Mouse (Mus musculus) lung, adult 18-20 months (tissue): ENCODE results near the gene Ptov1.

Experiments used
- DNase-seq, 2 experiments: peaks; one replicate each; pipeline ENCODE4 v3.0.0; 2022; ENCODE audit warnings: mixed read lengths in 2 of 2

Ptov1 gene

DNA sequence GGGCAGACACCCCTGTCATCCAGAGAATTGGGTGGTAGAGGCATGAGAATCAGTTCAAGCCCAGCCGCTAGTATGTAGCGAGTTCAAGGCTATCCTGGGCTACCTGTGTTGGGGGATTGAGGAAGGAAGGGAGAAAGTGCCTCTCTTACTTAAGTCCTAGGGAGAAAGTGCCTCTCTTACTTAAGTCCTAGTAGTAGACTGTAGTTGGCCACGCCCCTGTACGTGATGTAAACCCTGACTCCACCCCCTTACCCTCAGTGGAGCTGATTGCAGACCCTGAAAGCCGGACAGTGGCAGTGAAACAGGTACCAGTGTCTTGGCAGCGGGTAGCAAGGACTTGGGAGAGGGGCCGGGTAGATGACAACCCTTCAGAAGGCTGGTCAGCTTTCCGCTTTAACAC lies 11.7 kb downstream of the Ptov1 start:
- peak; percentile 59 to 63 for DNase-seq

DNA sequence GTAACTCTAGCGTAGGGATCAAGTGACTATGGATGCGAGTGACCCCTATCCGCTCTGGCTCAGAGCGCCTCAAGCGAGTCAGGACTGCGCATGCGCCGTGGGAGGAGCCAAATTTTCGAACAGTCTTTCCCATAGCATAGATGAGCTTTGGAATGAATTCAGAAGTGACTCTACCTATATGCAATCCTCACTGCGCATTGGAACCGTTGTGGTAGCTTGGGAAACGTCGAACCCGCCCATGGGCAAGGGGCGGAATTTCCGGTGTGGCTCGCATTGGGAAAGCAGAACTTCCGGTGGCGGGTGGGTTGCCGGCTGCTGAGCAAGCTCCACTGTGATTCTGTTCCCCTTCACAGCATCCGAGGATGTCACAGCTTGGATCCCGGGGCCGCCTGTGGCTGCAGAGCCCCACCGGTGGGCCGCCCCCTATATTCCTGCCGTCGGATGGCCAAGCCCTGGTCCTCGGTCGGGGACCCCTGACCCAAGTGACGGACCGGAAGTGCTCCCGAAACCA lies 12.5 kb downstream of the Ptov1 start, which contains the start of gene Pnkp:
TSS of gene Pnkp (plus strand) at position 98 of the 511 bp plus-strand sequence.
- DNase-seq, result peak; percentile 86 to 89

- DNase-seq, result no peak
These were observed 13.2 kb downstream of the Ptov1 start for GRCm38 (mm10) chr7:44856265-44856916.

DNA sequence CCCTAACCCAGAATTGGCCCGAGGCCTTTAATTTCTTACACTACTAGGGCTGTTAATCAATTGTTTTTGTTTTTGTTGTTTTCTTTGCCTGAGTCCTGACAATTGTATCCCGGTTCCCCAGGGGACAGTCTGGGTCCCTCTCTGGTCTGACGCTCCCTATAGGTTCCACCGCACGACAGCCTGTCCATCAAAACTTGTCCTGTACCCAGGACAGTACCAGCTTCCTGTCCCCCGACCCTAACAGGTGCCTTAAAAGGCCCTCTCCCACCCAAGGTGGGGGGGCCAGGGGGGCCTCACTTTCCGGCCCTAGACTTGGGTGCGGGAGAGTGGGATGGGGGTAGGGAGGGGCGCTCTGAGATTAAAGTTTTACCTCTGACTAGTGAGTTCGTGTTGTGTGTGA lies 14.6 kb downstream of the Ptov1 start:
- DNase-seq, result no peak

- DNase-seq, result peak; percentile 91 to 93
These were observed 15.1 kb downstream of the Ptov1 start for GRCm38 (mm10) chr7:44854356-44855031.

GRCm38 (mm10) chr7:44853596-44854355 lies 15.8 kb downstream of the Ptov1 start:
- no peak for DNase-seq

GRCm38 (mm10) chr7:44853065-44853464 lies 16.5 kb downstream of the Ptov1 start:
- DNase-seq, result no peak

DNA sequence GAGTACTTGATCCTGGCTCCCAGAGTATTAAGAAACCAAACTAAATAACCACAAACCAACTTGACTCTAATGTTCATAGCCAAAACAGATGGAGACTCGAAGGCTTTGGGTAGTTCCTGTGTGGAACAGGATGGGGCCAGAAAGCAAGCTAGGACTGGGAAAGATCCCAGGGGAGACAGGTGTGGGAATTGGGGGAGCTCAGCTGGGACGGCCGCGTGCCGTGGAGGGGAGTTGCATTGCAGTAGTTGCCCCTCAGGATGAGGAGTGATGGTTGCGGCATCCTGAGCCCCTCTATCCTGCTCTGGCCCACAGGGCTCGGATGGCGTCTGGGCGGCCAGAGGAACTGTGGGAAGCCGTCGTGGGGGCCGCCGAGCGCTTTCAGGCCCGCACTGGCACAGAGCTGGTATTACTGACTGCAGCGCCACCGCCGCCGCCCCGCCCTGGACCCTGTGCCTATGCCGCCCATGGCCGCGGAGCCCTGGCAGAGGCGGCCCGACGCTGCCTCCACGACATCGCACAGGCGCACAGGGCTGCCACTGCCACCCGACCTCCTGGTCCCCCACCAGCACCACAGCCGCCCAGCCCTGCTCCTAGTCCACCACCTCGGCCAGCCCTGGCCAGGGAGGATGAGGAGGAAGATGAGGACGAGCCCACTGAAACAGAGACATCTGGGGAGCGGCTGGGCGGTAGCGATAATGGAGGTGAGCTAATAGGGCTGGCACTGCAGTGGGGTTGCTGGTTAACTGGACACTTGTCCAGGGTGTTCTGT lies 17.1 kb downstream of the Ptov1 start:
- DNase-seq, result no peak

- DNase-seq, result no peak
These were observed 17.9 kb downstream of the Ptov1 start for GRCm38 (mm10) chr7:44851625-44852234.

- no peak for DNase-seq
These were observed 18.6 kb downstream of the Ptov1 start for GRCm38 (mm10) chr7:44850789-44851624.

- DNase-seq, result peak; percentile 72 to 78
These were observed 19.4 kb downstream of the Ptov1 start for GRCm38 (mm10) chr7:44850146-44850545.

GRCm38 (mm10) chr7:44849416-44850111 lies 20.0 kb downstream of the Ptov1 start:
- peak; percentile 93 to 94 for DNase-seq

GRCm38 (mm10) chr7:44848561-44849415 lies 20.8 kb downstream of the Ptov1 start, which contains the start of the genes Akt1s1 and Tbc1d17:
Akt1s1 (plus strand) TSS chr7:44848991.
Tbc1d17 (minus strand) TSS chr7:44849079.
- DNase-seq, result peak; percentile 100

- no peak for DNase-seq
These were observed 21.8 kb downstream of the Ptov1 start for GRCm38 (mm10) chr7:44847772-44848171.

DNA sequence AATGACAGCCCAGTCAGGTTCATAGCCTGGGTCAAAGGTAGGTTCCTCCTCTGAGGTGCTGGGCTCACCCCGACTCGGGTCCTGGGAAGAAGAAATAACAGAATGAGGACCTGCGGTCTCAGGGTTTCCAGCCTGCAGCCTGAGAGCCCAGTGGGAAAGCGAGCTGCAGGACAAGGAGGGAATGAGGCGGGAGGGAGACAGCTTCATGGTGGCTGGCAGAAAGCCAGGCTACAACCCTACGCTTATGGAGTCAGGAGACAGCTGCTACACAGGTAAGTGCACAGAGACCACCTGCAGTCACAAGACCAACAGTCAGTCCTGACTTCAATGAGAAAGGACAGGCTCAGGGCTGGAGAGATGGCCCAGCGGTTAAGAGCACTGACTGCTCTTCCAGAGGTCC lies 22.8 kb downstream of the Ptov1 start:
- no peak for DNase-seq

DNA sequence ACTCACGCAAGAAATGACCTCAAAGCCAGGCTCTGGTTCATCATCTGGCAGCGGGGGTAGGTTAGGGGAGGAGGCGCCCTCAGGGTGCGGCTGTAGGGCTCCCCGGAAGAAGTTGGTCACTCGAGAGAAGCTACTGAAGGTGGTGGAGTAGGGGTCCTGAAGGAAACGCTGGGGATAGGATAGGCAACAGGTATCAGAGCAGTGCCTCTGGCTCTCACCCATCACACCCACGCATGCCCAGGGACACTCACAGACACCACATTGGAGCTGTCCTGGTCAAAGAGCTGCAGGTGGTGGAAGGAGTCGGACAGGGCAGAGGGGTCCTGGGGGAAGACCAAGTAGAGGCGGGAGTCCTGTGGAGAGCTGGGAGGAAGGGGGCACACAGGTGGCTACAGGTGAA lies 24.6 kb downstream of the Ptov1 start:
- DNase-seq, result no peak

- no peak for DNase-seq
These were observed 27.6 kb downstream of the Ptov1 start for GRCm38 (mm10) chr7:44841825-44842463.

- DNase-seq, result no peak
These were observed 29.2 kb downstream of the Ptov1 start for GRCm38 (mm10) chr7:44840426-44840825.
